Mouse (Mus musculus): ENCODE data around the gene Abcg4. TPM values are rescaled to one million over a fixed set of nuclear protein-coding genes. Genes with fewer than 3 reads are reported as not detected.
A peak's percentile ranks its signal among the peaks of the same experiment; 100 is the strongest.
"Not testable (repeated sequence)": the region's sequence is repeated elsewhere in the genome, so short reads cannot be mapped to it uniquely, and the experiment has no call there.

The Abcg4 gene
- under 1 TPM; 0.30 to 0.85 TPM for total RNA-seq (2021)
- long read RNA-seq, experiment 1: 0 reads
- long read RNA-seq, experiment 2: 0 reads

DNA sequence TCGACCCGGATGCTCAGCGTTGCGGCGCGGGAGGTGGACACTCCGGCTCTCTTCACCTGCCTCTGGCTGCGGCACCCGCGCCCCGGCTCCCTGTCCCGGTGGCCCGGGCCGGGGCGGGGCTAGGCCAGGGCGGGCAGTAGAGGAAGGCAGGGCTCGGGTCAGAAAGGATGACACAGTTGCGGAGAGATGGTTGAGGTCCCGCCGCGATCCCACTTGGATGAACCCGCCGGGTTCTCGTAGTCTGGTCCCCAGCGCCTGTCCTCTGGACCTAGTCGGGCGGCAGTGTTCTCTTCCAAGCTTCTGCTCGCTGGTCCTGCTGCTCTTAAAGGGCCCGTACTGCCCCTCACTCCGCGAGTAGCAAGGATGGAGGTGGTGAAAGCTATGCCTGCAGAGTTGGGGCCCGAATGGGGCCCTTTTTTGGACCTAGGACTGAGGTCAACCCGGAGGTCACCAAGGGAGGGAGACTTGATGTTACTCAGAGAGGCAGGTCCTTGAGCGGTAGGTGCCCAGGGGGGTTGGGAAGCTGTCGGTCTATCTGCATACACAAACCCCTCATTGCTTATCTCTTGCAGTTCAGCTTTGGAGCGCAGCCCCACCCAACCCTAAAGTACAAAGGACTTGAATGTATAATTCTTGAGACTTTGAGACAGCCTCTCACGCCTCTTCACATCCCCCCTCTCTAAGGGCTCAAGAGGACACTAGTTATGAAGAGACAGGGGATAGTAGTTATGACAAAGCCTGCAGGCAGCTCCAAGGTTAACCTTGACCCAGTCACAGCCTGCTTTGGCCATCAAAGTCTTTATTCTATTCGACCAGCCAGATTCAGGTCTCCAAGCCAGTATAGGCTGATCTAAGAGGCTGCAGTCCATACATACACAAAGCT lies at the start of gene Abcg4:
TSS of gene Abcg4 (minus strand) at position 540 of the 883 bp plus-strand sequence.
- DNase-seq: peak in 1 of 2 experiments; percentile 41

DNA sequence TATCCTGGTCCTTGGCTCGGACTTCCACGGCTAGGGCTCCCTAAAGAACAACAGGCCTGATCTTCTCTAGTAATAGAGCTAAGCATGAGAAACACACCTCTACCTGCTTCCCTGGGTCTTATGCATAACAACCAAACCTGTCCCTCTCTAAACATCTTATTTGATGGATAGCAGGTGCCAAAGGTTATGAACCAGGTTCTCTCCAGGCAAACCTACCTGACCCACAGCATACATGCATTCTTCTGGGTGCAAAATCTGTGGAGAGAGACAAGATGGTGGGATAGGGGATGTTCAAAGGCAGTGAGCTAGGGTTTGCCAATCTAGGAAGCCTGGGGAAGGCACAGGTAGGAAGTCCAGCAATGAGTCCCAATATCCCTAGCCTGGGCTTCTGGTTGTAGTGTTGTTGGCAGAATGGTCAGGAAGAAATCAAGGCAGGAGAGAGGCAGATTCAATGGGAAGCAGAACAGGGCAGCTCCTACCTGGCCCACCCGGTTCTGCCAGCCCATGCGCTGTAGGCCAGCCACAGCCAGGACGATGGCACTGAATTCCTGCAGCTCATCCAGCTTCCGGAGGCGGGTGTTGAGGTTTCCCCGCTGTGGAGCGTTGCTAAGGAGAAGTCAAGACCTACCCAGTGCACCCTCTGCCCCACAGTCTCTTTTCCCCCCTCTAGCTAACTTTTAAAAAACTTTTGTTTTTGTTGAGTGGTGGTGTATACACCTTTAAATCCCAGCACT lies 49.2 kb upstream of the Abcg4 start:
- no peak for DNase-seq

DNA sequence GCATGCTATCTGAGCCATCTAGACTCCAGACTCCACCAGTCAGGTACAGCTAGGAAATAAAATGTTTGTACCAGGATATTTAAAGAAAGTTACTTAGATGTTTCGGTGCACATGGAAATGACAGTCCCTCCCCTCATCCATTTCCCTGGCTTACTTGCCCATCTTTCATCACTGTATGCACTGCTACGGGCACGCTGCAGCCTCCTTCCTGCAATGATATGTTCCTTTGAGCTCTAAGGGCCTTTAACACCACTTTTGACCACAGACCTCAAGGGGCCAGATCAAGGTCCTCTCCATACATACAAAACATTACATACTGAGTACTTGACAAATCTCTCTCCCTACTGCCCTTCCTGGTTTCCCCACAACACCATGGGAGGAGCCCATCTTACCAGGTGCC lies 48.5 kb upstream of the Abcg4 start:
- DNase-seq: no peak

DNA sequence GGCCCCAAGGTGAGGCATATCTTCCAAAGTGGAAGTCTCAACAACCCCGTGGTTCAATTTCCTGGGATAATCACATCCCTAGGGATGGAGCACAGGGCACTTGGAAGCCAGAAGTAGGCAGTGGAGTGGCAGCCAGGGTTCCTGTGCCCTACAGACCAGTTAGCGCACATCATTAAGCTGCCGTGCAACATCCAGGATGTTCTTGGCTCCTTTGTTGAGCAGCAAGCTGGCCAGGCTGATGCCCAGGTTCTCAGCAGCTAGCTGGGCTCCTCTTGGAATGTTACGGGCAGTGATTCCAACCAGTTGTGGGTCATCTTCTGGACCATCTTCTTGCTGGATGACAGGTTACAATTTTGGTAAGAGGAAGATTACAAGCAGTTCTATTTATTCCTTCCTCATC lies 48.1 kb upstream of the Abcg4 start:
- not testable (repeated sequence) for DNase-seq

DNA sequence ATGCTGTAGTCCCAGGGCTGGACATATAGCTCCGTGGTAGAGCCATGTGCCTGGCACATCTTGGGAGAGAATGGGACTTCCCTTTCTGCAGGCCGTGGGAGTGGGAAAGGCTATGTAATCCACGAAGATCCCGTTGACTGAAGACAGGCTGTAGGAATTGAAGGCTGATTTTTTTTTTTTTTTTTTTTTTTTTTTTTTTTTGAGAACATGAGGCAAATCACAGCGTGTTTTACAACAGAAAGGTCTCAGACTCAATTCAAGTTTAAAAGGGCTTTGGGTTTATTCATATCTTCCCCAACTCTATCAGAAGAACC lies 47.6 kb upstream of the Abcg4 start:
- DNase-seq: no peak

DNA sequence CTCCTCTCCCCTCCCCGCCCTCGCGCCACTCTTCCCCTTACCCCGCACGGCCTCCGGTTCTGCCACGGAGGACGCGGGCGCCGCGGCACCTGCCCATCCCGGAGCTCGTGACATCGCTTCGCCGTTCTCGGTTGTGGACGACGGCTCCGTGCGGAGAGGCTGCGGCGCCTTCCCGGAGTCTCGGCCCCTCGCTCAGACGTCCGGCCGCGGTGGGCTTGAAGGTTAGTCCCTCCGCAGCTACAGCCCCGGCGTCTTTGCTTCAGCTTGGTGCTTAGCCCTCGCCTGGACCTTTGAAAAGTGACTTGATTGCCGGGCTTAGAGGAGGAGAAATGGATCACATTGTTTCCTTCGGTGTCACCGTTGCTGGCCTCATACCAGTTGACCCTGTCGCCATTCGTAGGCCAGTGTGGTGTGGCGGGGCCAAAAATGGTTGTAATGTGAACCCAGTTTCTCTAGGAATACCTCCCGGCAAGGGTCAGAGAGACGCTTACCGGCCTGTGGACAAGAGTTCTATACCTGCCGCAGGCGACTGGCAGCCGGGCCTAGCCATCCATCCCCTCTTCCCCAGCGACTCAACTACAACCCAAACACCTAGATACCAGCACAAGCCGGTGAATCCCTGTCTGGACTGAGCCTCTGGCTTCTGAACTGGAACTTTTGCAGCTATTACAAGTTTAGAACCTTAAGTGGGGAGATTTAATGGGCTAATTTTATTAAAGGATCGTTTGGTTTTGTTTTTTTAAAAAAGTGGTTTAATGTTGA lies 47.1 kb upstream of the Abcg4 start:
- peak; percentile 18 to 65 for DNase-seq

DNA sequence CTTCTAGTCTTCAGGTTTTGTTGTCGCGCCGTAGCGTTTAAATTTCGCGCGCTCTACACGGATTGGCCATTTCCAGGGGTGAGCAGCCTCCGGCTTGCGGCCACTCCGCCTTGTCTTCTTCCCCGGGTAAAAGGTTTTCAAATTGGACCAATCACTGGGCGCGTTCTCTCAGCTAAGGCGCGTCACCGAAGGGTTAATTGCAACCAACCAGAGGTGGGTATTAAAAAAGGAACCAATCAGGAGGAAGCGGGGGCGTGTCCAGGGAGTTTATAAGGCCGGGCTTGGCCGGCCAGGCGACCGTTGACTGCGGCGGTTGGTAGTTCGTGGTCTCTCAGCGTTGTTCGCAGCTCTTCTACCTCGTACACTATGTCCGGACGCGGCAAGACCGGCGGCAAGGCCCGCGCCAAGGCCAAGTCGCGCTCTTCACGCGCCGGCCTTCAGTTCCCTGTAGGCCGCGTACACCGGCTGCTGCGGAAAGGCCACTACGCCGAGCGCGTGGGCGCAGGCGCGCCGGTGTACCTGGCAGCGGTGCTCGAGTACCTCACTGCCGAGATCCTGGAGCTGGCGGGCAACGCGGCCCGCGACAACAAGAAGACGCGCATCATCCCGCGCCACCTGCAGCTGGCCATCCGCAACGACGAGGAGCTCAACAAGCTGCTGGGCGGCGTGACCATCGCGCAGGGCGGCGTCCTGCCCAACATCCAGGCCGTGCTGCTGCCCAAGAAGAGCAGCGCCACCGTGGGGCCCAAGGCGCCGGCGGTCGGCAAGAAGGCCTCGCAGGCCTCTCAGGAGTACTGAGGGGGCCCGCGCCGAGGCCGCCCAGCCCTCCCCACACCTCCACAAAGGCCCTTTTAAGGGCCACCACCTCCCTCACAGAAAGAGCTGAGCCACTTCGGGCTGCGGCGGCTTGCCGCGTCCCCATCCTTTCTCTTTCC lies 46.2 kb upstream of the Abcg4 start, which contains the start of gene H2afx:
TSS of gene H2afx (plus strand) at position 299 of the 935 bp plus-strand sequence.
- DNase-seq: peak; percentile 99 to 100

DNA sequence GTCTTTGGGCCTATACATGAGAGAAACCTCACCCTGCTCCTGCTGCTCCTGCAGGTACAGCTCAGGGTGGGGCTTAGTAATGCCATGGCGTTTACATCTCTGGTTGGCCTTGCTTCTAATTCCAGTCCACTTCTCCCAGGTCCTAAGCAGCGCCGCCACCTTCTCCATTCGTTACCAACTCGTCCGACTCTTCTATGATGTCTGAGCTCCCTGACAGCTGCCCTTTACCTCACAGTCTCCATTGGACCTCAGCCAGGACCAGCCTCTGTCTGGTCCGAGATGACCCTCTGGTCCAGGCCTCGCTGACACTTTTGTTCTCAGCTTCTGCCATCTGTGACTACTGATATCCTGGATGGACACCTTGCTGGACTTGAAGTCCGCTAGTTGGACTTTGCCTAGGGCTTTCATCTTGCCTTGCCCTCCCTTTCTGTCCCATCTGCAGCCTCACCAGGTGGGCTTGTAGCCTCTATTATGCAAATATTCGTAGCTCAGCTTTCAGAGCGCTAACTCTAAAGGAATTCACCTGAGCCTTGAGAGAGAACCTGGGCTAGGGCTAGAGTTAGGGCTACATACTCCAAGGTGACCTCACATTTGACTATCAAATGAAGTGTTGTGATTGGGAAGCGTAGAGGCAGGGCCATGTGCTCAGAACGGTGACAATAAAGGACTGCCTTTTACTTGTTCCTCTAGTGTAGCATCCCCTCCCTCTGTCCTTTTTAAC lies 44.7 kb upstream of the Abcg4 start:
- DNase-seq: no peak

DNA sequence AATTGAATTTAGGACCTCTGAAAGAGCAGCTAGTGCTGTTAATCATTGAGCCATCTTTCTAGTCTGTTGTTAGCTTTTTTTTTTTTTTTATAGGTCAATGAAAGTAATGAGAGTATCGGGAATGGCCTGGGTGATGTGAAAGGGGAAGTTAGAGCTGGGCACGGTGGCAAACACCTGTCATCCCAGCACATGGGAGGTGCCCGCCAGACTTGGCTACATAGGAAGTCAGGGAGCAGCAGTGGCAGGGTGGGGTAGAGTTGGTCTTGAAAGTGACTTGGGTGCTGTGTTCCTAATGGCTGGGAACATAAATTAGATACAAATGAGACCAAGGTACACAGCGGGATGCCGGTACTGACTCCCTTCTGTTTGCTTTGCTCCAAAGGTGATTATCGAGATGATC lies 42.3 kb upstream of the Abcg4 start:
- DNase-seq: no peak

DNA sequence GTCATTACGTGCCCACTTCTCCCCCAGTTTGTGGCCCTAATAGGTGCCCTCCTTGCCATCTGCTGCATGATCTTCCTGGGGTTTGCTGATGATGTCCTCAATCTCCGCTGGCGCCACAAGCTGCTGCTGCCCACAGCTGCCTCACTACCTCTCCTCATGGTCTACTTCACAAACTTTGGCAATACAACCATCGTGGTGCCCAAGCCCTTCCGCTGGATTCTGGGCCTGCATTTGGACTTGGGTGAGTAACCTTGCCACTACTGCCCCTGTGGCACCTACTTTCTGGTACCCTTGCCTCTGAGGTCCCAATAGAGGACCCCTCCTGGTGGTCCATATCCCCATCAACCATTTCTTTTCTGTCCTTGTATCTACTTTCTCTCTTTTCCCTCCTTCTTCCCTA lies 39.5 kb upstream of the Abcg4 start:
- no peak for DNase-seq

DNA sequence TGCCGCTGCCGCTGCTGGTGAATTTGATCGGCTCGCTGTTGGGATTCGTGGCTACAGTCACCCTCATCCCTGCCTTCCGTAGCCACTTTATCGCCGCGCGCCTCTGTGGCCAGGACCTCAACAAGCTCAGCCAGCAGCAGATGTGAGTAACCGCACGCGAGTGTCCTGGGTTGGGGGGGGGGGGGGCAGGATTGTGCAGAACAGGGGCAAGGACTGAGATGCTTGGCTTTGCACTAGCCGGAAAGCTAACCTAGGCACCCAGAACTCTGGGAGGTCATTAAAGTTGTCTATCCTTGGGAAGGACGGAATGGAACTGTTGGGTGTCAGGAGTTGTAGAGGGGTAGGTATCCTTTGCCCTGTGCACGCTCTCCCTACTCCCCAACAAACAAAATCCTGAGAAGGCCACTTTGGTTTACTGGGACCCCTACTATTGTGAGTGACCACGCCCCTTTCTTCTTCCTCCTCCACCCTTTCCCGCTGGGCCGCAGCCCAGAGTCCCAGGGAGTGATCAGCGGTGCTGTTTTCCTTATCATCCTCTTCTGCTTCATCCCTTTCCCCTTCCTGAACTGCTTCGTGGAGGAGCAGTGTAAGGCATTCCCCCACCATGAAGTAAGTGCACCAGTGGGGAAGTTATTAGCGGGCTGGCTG lies 38.8 kb upstream of the Abcg4 start:
- DNase-seq: peak; percentile 70 to 81

DNA sequence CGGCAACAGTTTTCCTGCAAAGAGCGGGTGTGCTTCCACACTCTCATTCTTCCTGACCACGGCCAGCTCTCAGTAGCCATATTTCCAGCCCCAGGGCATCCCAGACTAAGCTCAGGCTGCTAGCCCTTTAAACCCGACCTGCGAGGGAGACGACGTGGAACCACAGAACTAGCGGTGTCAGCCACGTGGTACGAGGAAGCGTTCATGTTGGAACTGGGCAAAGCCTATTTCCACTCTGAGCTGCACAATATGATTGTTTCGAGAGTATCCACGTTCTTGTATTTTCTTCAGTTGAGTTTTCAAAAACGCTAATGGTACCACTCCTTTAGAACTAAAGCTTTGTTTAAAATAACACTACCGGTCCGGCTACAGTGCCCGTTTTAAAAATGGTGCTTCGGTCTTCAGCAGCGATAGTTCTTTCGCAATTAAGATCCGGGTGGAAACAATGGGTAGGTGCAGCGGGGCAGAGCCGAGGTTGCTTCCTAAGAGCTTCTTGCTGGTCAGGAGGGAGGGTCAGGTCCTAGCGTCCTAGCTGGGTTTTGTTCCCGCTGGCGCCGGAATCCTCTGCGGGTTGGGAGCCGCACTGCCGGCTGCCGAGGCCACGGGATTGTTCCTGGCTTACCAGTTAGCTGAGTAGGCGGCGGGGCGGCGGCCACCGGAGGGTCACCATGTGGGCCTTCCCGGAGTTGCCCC lies 38.1 kb upstream of the Abcg4 start:
- DNase-seq: peak; percentile 89 to 94

DNA sequence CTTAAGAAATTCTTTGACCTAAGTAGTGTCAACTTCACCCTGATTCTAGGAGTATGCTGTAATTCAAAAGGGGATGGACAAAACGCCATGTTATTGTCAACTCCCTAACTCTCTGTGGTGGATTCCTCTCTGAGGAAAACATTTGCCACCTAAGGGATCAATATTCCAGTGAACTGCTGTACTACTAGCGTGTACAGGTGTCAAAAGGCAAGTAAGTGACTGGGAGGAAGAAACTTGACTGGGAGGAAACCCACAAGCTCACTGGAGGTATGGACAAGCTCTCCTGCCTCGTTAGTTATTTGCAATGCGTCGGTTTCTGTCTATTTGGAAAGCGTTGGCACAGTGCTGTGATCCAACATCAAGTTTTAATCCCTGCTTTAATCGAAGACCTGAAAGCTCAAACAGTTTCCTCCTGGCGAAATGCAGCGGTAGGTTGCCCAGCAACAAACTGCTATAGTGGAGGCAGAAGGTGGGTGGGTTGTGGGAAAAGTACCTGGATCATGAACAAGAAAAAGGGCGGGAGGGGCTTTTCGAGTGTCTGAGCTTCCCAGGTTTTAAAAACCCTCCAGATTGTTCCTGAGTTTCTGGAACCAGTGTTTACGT lies 37.5 kb upstream of the Abcg4 start, which contains the start of gene Dpagt1:
TSS of gene Dpagt1 (plus strand) at position 252 of the 603 bp plus-strand sequence.
- DNase-seq: no peak

DNA sequence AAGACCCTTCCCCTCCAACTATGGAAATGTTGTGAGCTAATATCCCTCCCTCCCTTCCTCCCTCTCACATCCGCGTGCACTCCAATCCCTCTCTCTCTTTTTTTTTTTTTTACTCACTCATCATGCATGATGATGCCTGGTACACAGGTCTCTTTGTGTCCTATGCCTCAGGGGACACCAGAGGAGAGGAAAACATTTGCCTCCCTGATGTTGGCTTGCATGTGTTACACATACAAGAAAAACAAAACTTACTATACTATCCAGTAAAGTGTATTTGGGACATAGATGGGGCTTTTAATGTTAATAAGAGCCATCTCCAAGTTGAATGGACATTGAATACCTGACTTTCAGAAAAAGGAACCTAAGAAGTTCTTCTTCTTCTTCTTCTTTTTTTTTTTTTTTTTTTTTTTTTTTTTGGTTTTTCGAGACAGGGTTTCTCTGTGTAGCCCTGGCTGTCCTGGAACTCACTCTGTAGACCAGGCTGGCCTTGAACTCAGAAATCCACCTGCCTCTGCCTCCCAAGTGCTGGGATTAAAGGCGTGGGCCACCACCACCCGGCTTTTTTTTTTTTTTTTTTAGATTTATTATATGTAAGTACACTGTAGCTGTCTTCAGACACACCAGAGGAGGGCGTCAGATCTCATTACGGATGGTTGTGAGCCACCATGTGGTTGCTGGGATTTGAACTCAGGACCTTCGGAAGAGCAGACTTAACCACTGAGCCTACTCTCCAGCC lies 36.8 kb upstream of the Abcg4 start:
- not testable (repeated sequence) for DNase-seq

DNA sequence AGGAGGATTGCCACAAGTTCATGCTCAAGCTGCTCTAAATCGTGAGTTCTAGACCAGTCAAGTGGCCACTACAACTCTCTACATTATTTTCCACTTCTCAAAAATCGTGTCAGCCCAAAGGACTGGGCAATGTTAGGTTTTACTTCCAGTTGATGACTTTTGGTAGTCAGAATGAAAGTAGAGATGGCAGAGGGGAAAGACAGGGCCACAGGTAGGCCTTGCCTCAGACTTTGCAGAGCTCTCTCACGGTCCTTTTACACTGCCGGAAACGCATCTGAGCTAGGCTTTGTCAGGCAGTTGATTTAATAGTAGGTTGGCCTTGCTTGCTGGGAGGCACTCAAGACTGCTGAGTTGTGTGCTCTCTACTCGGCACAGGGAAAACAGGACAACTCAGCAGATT lies 35.7 kb upstream of the Abcg4 start:
- no peak for DNase-seq

DNA sequence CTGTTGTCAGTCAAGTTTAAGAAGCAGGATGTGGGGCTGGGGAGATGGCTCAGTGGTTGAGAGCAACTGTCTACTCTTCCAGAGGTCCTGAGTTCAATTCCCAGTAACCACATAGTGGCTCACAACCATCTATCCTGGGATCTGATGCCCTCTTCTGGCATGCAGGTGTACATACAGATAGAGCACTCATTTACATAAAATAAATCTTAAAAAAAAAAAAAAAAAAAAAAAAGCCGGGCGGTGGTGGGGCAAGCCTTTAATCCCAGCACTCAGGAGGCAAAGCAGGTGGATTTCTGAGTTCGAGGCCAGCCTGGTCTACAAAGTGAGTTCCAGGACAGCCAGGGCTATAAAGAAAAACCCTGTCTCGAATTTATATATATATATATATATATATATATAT lies 35.2 kb upstream of the Abcg4 start:
- DNase-seq: not testable (repeated sequence)

DNA sequence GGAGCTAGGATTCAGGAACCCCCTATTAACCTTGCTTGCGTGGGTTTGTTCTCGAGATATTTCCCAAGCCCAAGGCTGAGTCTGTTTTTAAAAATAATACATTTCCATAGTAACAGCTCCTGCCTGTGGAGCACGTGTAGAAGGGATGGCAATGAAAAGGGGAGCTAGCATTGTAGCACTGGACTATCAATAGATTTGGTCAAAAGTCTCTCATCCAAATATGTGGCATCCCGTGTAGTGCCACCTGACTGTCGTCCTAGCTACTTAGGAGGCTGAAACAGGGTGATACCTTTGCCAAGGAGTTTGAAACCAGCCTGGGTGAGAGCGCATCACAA lies 32.4 kb upstream of the Abcg4 start:
- DNase-seq: no peak

Data from heart, adult 18-20 months (tissue).